20 mouse cellular contexts compared by ENCODE assay signal in genomic region chr8:12800246-12800645, GRCm38 (mm10). TPM values are rescaled to one million over a fixed set of nuclear protein-coding genes. Genes with fewer than 3 reads are reported as not detected.
DNase-seq lines count a peak whose midpoint lies in the region; ATAC-seq lines count a peak whose summit lies in the region.
"Had no signal": no experiment of that assay in that cellular context is flagged by ENCODE, and none has a peak within 500 bp of the region (broad histone marks: within the 10 kb centered on the region; RNA-seq: fewer than 3 reads in every experiment).

No protein-coding gene starts in this region.

- intact Hi-C loops in heart, postnatal 25 days (cut with DNase I) = loop anchor here (5.0 kb wide), 1 partner anchor 43 kb away; the partner anchor contains the start of gene Atp11a

- no peak overlapping the region for H3K4me3 ChIP-seq in heart, embryonic 10.5 days
- H3K4me3 ChIP-seq in intestine, embryonic 14.5 days (ENCODE audit: low read depth, low read length) = no peak overlapping the region
- H3K4me3 ChIP-seq in intestine, embryonic 16.5 days (ENCODE audit: low read length) = no peak overlapping the region
- H3K4me3 ChIP-seq in embryonic facial prominence, embryonic 13.5 days = no peak overlapping the region
- H3K4me3 ChIP-seq in forebrain, embryonic 14.5 days (ENCODE audit: low read depth, low read length) = no peak overlapping the region
- H3K4me3 ChIP-seq: forebrain, embryonic 15.5 days; left cerebral cortex, adult 2 months; limb, embryonic 12.5 days; liver, embryonic 15.5 days; midbrain, embryonic 12.5 days; stomach, embryonic 15.5 days had no signal

- H3K9ac ChIP-seq in intestine, embryonic 14.5 days (ENCODE audit: low read length) = 0 out of 2 replicates have a peak overlapping the region, but pooled peaks have one; percentile 5
- H3K9ac ChIP-seq in intestine, embryonic 16.5 days (ENCODE audit: low read depth, low read length) = no peak overlapping the region
- H3K9ac ChIP-seq in embryonic facial prominence, embryonic 13.5 days = 0 out of 2 replicates have a peak overlapping the region, but pooled peaks have one; percentile 2
- no peak overlapping the region for H3K9ac ChIP-seq in forebrain, embryonic 14.5 days (ENCODE audit: low read length)
- H3K9ac ChIP-seq: forebrain, embryonic 15.5 days; limb, embryonic 12.5 days; liver, embryonic 15.5 days; midbrain, embryonic 12.5 days; stomach, embryonic 15.5 days had no signal

- no peak for ATAC-seq in intestine, embryonic 14.5 days (replicated peaks; ENCODE audit: low FRiP score, low TSS enrichment, low read depth)
- no peak for ATAC-seq in intestine, embryonic 16.5 days
- no peak for ATAC-seq in embryonic facial prominence, embryonic 13.5 days (ENCODE audit: insufficient number of reproducible peaks, insufficient read depth, low FRiP score, low TSS enrichment, low read depth)
- ATAC-seq in forebrain, embryonic 14.5 days = no peak
- ATAC-seq: activated CD4-positive, CD25-positive, alpha-beta regulatory T cell, adult 4 months; forebrain, embryonic 15.5 days had no signal

- no peaks in the 10 kb centered on the region for H3K27me3 ChIP-seq in heart, embryonic 10.5 days (ENCODE audit: insufficient read depth, poor library complexity, severe bottlenecking)
- H3K27me3 ChIP-seq in intestine, embryonic 14.5 days (replicated peaks; ENCODE audit: control insufficient read depth, insufficient read depth, low read length) = no peaks in the 10 kb centered on the region
- H3K27me3 ChIP-seq in intestine, embryonic 16.5 days (replicated peaks; ENCODE audit: control insufficient read depth, insufficient read depth, low read length) = no peaks in the 10 kb centered on the region
- H3K27me3 ChIP-seq in embryonic facial prominence, embryonic 13.5 days = no peaks in the 10 kb centered on the region
- H3K27me3 ChIP-seq in forebrain, embryonic 14.5 days (replicated peaks; ENCODE audit: control insufficient read depth, insufficient read depth, low read length) = no peaks in the 10 kb centered on the region
- H3K27me3 ChIP-seq: forebrain, embryonic 15.5 days; limb, embryonic 12.5 days; midbrain, embryonic 12.5 days; stomach, embryonic 15.5 days had no signal

- no peak for DNase-seq in heart, embryonic 10.5 days (ENCODE audit: low spot score)
- no peak for DNase-seq in heart, postnatal 25 days (ENCODE audit: low spot score)
- DNase-seq in intestine, embryonic 14.5 days (ENCODE audit: low spot score) = no peak
- peak; percentile 49 for DNase-seq in kidney, postnatal 10 days
- DNase-seq in B cell, adult 2 months = no peak
- DNase-seq in forebrain, embryonic 14.5 days (ENCODE audit: low spot score) = no peak
- DNase-seq: cerebellum, postnatal 10 days; embryo, embryonic 11 days; lung, postnatal 36 days; spleen, adult 18-20 months; thymus, postnatal 14 days had no signal

- no peak overlapping the region for H3K4me2 ChIP-seq in intestine, embryonic 14.5 days (ENCODE audit: low read length)
- H3K4me2 ChIP-seq in intestine, embryonic 16.5 days (ENCODE audit: low read depth, low read length) = no peak overlapping the region
- no peak overlapping the region for H3K4me2 ChIP-seq in embryonic facial prominence, embryonic 13.5 days
- H3K4me2 ChIP-seq in forebrain, embryonic 14.5 days (ENCODE audit: low read length) = no peak overlapping the region
- H3K4me2 ChIP-seq: forebrain, embryonic 15.5 days; limb, embryonic 12.5 days; liver, embryonic 15.5 days; midbrain, embryonic 12.5 days; stomach, embryonic 15.5 days had no signal

- no peaks in the 10 kb centered on the region for H3K36me3 ChIP-seq in heart, embryonic 10.5 days
- H3K36me3 ChIP-seq in intestine, embryonic 14.5 days (ENCODE audit: control insufficient read depth, insufficient read depth, low read length) = no peaks in the 10 kb centered on the region
- H3K36me3 ChIP-seq in intestine, embryonic 16.5 days (ENCODE audit: control insufficient read depth, insufficient read depth, low read length) = no peaks in the 10 kb centered on the region
- H3K36me3 ChIP-seq in embryonic facial prominence, embryonic 13.5 days = no peaks in the 10 kb centered on the region
- H3K36me3 ChIP-seq in forebrain, embryonic 14.5 days (ENCODE audit: control insufficient read depth, insufficient read depth, low read length) = no peaks in the 10 kb centered on the region
- H3K36me3 ChIP-seq: forebrain, embryonic 15.5 days; limb, embryonic 12.5 days; liver, embryonic 15.5 days; midbrain, embryonic 12.5 days; stomach, embryonic 15.5 days had no signal

- no peaks in the 10 kb centered on the region for H3K9me3 ChIP-seq in heart, embryonic 10.5 days
- no peaks in the 10 kb centered on the region for H3K9me3 ChIP-seq in intestine, embryonic 14.5 days (ENCODE audit: control insufficient read depth, low read length)
- no peaks in the 10 kb centered on the region for H3K9me3 ChIP-seq in intestine, embryonic 16.5 days (ENCODE audit: control insufficient read depth, low read length)
- no peaks in the 10 kb centered on the region for H3K9me3 ChIP-seq in embryonic facial prominence, embryonic 13.5 days
- no peaks in the 10 kb centered on the region for H3K9me3 ChIP-seq in forebrain, embryonic 14.5 days (replicated peaks; ENCODE audit: control insufficient read depth, low read length)
- H3K9me3 ChIP-seq: forebrain, embryonic 15.5 days; limb, embryonic 12.5 days; liver, embryonic 15.5 days; midbrain, embryonic 12.5 days; stomach, embryonic 15.5 days had no signal

- 65% methylated on average over 2 of the region's 2 CpGs for WGBS in heart, embryonic 10.5 days
- WGBS in intestine, embryonic 14.5 days = 62% methylated on average over 2 of the region's 2 CpGs
- 59% methylated on average over 2 of the region's 2 CpGs for WGBS in intestine, embryonic 16.5 days
- 47% methylated on average over 2 of the region's 2 CpGs for WGBS in embryonic facial prominence, embryonic 13.5 days
- 86% methylated on average over 2 of the region's 2 CpGs for WGBS in forebrain, embryonic 14.5 days

- H3K4me1 ChIP-seq in heart, embryonic 10.5 days = peaks cover 61% of the 10 kb centered on the region
- H3K4me1 ChIP-seq in intestine, embryonic 14.5 days (replicated peaks; ENCODE audit: control insufficient read depth, insufficient read depth, low read length) = peaks cover 28% of the 10 kb centered on the region
- peaks cover 44% of the 10 kb centered on the region for H3K4me1 ChIP-seq in intestine, embryonic 16.5 days (ENCODE audit: control insufficient read depth, insufficient read depth, low read length)
- H3K4me1 ChIP-seq in embryonic facial prominence, embryonic 13.5 days = peaks cover 39% of the 10 kb centered on the region
- no peaks in the 10 kb centered on the region for H3K4me1 ChIP-seq in forebrain, embryonic 14.5 days (ENCODE audit: control insufficient read depth, insufficient read depth, low read length)
- H3K4me1 ChIP-seq: liver, embryonic 15.5 days had no signal

- H3K27ac ChIP-seq in heart, embryonic 10.5 days = peak overlapping the region; percentile 44; the same call in 1 of the 2 replicates
- no peak overlapping the region for H3K27ac ChIP-seq in intestine, embryonic 14.5 days (ENCODE audit: low read depth)
- H3K27ac ChIP-seq in intestine, embryonic 16.5 days (ENCODE audit: low read length) = no peak overlapping the region
- H3K27ac ChIP-seq in embryonic facial prominence, embryonic 13.5 days = peak overlapping the region; percentile 13; the same call in 1 of the 2 replicates
- no peak overlapping the region for H3K27ac ChIP-seq in forebrain, embryonic 14.5 days (ENCODE audit: low read depth, low read length)
- H3K27ac ChIP-seq: forebrain, embryonic 15.5 days; left cerebral cortex, adult 2 months; limb, embryonic 12.5 days; liver, embryonic 15.5 days; midbrain, embryonic 12.5 days had no signal

RNA-seq across cellular contexts. Expression of gene Atp11a, which starts 43.4 kb away (rescaled TPM):
- 11.7 and 17.9 TPM in 2 replicates for polyA plus RNA-seq in heart, embryonic 10.5 days (2016; fragmentation: Nextera tagmentation; extraction: Ambion mirVana)
- total RNA-seq in heart, postnatal 25 days (2021) = 10 to 100 TPM; 82.7 to 84.0 TPM
- polyA plus RNA-seq in intestine, embryonic 14.5 days (2014; fragmentation: Nextera tagmentation; extraction: Ambion mirVana) = 23.2 and 26.4 TPM in 2 replicates
- 9.0 and 11.2 TPM in 2 replicates for polyA plus RNA-seq in intestine, embryonic 16.5 days (2015; fragmentation: Nextera tagmentation; extraction: Ambion mirVana)
- 17.3 and 24.8 TPM in 2 replicates for polyA plus RNA-seq in embryonic facial prominence, embryonic 13.5 days (2015; fragmentation: Nextera tagmentation; extraction: Ambion mirVana)
- polyA plus RNA-seq in forebrain, embryonic 14.5 days (2014; fragmentation: Nextera tagmentation; extraction: Ambion mirVana) = 9.1 and 10.8 TPM in 2 replicates

Comparison
In these comparisons a context has a peak if more than half of its experiments do, and no peak if none do; other contexts are left out.
1. H3K9ac ChIP-seq: peak in intestine, embryonic 14.5 days (single experiment) and embryonic facial prominence, embryonic 13.5 days (single experiment); none in intestine, embryonic 16.5 days (single experiment) and forebrain, embryonic 14.5 days (single experiment).
2. H3K27ac ChIP-seq: peak in heart, embryonic 10.5 days (single experiment) and embryonic facial prominence, embryonic 13.5 days (single experiment); none in intestine, embryonic 14.5 days (single experiment), intestine, embryonic 16.5 days (single experiment) and forebrain, embryonic 14.5 days (single experiment).